Mouse (Mus musculus) thymus, postnatal 14 days (tissue): ENCODE results near the gene Hist1h2bh.
"Not testable (repeated sequence)": the region's sequence is repeated elsewhere in the genome, so short reads cannot be mapped to it uniquely, and the experiment has no call there.

ENCODE experiments used
- DNase-seq: peaks from one replicate; pipeline ENCODE4 v3.0.0; 2021

Gene Hist1h2bh

DNA sequence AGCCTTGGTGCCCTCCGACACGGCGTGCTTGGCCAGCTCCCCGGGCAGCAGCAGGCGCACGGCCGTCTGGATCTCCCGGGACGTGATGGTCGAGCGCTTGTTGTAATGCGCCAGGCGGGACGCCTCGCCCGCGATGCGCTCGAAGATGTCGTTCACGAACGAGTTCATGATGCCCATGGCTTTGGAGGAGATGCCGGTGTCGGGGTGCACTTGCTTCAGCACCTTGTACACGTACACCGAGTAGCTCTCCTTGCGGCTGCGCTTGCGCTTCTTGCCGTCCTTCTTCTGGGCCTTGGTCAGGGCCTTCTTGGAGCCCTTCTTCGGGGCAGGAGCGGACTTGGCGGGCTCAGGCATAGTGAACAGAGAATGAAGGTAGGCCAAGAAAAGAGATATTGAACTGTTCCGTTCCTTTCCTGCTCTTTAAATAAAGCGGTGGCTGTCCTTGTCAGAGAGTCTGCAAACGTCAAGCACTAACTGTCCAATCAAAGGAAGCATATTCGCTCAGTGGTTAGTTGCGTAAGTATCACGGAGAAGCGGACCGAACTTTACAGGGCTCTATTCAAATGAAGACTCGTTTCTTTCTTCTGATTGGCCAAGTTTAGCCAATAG, at the start of gene Hist1h2bh:
Hist1h2bh (minus strand) TSS at position 394 of the 609 bp plus-strand sequence.
- peak; percentile 72 for DNase-seq

- no peak for DNase-seq
Observed at GRCm38 (mm10) chr13:23592614-23593013, 49.4 kb upstream of the Hist1h2bh start.

GRCm38 (mm10) chr13:23591886-23592285, 48.7 kb upstream of the Hist1h2bh start:
- DNase-seq: not testable (repeated sequence)

DNA sequence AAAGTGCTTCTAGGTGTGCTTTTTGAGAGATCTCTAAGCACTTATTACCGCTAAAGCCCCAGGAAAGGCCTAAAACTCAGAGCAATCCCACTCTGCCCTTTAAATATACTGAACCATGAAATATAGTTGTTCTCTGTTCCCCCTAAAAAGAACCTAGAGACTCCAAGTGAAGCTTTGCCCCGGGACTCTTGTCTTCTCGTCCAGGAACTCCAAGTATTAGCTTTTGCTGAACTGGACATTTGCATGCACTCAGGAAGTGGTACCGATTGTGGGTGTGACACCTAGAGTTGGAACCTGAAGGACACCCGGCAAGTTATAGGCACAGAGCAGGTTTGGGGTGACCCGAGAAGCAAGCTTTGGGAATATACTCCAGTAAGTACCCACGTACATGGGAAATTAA, 48.0 kb upstream of the Hist1h2bh start:
- DNase-seq: no peak

DNA sequence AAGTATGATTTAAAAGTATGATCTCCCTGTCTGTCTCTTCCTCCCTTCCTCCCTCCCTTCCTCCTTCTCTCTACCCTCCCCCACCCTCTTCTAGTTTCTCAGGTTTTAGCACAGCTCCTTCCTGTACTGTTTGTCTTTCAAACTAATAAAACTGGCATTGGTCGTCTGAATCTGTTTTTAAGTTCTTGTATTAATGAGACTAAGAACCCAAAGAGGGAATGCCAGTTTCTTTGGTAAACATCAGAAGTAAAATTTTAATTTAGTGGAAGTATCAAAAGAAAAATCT, 43.7 kb upstream of the Hist1h2bh start:
- DNase-seq: no peak

- DNase-seq: peak; percentile 20
Observed at GRCm38 (mm10) chr13:23586099-23586939, 43.1 kb upstream of the Hist1h2bh start.

GRCm38 (mm10) chr13:23585442-23586098, 42.4 kb upstream of the Hist1h2bh start:
- DNase-seq: peak; percentile 83

DNA sequence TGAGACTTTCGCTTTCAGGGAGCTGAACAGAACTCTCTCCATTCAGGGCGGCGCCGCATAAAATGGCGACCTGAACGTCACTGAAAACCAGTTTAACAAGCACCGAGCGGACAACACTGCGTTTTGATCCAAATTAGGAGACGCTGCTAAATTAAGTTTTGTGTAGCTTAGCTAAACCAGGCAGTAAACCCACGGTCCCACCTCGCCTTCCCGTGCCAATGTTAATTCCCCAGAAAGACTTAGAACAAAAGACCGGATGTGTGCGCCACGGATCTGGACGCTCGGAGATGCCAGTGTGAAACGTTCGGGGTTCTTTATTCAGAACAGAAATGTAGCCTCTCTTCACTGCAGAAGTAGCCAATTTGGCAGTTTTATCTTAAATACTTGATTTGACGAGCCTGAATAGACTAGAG, 41.8 kb upstream of the Hist1h2bh start:
- peak; percentile 75 for DNase-seq

GRCm38 (mm10) chr13:23584331-23584730, 41.1 kb upstream of the Hist1h2bh start:
- peak; percentile 23 for DNase-seq

DNA sequence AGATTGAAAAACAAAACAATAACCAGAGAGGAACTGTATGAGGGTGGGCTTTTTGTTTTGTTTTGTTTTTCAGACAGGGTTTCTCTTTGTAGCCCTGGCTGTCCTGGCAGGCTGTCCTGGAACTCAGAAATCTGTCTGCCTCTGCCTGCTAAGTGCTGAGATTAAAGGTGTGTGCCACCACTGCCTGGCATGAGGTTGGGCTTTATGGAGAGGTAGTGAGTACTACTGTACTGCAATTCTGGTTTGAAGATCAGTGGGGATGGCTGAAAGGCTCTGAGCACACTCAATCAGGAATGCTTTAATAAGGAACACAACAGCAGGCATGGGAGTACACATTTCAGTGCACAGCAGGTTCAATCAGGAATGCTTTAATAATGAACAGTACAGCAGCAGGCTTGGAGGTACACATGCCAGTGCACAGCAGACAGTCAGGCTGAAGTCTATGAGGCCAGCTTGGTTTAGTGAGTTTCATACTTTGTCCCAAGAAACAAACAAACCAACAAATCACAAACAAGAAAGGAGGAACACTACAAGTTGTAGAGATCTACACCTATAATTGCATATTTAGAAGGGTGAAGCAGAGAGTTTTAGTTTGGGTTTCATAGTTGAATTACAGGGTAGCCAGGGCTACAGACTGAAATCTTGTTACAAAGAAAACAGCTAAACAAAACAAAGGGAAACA, 40.3 kb upstream of the Hist1h2bh start:
- no peak for DNase-seq

- DNase-seq: peak; percentile 22
Observed at GRCm38 (mm10) chr13:23582219-23583056, 39.2 kb upstream of the Hist1h2bh start.

DNA sequence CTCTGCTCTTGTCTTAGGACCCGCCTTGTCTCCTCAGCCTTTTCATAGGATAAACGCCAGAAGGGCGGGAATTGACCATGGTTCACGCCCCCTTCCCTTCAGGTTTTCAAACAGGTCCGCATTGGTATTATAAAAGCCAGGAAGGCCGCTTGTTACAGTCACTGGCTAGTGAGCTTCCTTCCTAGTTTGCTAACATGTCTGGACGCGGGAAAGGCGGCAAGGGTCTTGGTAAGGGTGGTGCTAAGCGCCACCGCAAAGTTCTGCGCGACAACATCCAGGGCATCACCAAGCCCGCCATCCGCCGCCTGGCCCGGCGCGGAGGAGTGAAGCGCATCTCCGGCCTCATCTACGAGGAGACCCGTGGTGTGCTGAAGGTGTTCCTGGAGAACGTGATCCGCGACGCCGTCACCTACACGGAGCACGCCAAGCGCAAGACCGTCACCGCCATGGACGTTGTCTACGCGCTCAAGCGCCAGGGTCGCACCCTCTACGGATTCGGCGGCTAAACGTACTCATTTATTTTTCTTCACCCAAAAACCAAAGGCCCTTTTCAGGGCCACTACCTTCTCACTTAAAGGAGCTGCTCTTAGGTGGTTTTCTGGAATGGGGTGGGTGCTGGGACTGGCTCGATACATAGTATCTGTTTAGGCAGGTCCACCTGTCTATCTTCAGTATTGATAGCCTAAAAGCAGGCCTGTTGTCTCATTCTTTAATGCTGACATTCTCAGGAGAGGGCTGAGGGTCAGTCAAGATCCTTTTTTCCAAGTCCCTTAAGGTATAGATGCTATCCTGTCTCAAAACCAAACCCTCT, 38.4 kb upstream of the Hist1h2bh start, which contains the start of gene Hist1h4d:
Hist1h4d (plus strand) TSS at position 191 of the 811 bp plus-strand sequence.
- peak; percentile 97 for DNase-seq

- DNase-seq: no peak
Observed at GRCm38 (mm10) chr13:23577835-23578234, 34.6 kb upstream of the Hist1h2bh start.

DNA sequence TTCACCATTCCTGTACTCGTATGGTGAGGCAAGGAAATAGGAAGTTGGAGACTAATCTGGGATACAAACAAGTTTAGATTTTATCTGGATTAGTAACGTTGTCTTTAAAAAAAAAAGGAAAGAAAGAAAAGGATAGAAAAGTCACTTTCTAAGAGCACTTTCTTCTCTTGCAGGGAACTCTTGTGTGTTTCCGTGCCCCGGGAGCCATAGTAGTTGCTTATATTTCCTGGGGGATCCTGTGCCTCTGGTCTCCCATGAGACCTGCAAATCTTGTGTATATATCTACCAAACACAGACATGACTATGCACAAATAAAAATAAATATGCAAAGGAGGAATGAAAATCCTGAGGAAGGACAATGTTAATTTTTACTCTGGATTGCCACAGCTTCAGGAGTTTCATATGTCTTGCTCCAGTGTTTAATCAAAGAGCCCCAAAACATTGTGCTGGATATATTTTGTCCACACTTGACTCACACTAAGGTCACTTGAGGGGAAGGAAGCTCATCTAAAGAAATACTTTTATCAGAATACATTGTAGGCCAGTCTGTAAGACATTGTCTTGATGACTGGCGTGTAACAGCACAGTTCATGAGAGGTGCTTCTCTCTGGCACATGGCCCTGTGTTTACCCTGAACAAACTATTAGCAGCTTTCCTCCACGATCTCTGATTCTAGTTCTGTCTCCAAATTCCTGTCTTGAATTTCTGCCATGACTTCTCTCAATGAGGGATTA, 33.9 kb upstream of the Hist1h2bh start:
- DNase-seq: no peak

DNA sequence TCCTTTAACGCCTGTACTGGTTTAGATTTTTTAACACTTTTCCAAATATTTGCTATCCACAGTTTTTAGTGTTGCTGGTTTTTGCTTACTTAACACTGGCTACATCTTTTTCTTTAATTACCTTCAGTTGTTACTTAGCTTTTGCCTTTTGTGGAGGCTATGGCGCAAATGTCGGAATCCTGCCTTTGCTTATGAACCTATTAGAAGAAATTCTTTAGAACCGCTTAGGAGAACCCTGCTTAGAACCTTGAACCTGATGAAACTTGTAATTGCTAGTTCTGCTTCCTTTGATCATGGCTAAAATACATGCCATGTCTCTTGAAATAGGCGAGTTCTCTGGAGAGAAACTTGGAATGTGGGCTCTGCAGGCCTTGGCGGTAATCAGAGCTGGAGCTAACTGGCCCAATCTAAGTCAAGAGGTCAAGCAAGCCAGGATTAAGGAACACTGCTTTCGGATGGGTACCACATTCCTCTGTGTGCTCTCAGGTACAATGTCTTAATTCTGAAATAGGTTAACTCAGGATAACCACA, 33.2 kb upstream of the Hist1h2bh start:
- no peak for DNase-seq

GRCm38 (mm10) chr13:23575864-23576313, 32.7 kb upstream of the Hist1h2bh start:
- DNase-seq: peak; percentile 24

DNA sequence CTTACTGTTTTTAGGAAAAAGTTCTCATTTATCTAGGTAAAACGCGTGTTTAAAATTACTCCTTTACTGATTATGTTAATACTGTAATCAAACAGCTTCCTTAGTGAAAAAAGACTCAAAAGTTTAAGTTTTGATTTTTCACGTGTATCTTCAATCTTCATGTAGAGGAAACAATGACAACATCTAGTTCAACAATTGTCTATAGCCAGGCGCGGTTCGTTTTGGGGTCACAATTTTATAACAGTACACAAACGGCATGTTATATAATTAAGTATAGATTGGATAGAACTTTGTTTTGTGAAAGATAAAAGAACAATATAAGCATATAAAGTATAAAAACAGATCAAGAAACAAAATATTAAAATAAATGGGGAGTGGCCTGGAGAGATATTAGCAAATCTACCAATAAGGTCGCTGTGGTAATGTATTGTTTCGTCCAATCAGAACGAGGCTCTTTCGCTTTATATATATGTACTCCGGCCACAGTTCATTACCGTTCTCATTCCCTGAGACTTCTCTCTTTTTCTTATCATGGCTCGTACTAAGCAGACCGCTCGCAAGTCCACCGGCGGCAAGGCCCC, 32.2 kb upstream of the Hist1h2bh start, which contains the start of gene Hist1h3d:
Hist1h3d (plus strand) TSS at position 493 of the 581 bp plus-strand sequence.
- DNase-seq: peak; percentile 57

GRCm38 (mm10) chr13:23574546-23575170, 31.5 kb upstream of the Hist1h2bh start:
- DNase-seq: not testable (repeated sequence)

GRCm38 (mm10) chr13:23573898-23574524, 30.8 kb upstream of the Hist1h2bh start, which contains the start of the genes Hist1h2bf and Hist1h2ad:
Gene Hist1h2bf (minus strand): TSS chr13:23574196.
Gene Hist1h2ad (plus strand): TSS chr13:23574381.
- peak; percentile 92 for DNase-seq
